Mouse (Mus musculus) heart, adult 18-20 months (tissue): ENCODE results near the gene Acap2. TPM values are rescaled to one million over a fixed set of nuclear protein-coding genes. Genes with fewer than 3 reads are reported as not detected.

Experiments
- DNase-seq, 2 experiments: peaks; one replicate each; pipeline ENCODE4 v3.0.0; 2021 to 2022; ENCODE audit warnings: mixed read lengths in 1 of 2
- total RNA-seq, 2 experiments: library from RNA; stranded (reverse); gene quantifications; 2 replicates each; pipeline ENCODE4 v1.2.3; 2021

Gene Acap2
- total RNA-seq, 2 experiments from 2014 or later = 16.8 to 18.7 TPM

DNA sequence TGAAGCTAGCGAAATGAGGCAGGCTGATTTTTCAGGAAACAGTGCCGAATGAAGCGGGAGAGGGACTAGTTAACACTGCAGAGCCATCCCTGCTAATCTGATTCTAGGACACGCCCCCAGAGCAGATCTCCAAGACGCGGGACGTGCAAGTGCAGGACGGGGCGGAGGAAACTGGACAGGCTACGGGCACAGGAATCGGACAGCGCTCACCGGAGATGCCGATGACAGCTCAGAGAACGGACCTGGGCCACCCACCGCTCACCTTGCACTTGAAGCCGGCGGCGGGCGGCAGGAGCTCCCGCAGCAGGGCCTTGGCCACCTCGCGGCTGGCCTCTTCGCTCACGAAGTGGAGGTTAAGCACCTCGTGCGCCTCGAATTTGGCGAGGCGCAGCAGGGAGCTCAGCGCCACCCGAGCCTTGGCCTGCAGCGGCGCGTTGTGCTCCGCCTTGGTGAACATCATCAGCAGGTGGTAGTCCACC is 120.4 kb downstream of the Acap2 start:
- peak; percentile 77 to 84 for DNase-seq

DNA sequence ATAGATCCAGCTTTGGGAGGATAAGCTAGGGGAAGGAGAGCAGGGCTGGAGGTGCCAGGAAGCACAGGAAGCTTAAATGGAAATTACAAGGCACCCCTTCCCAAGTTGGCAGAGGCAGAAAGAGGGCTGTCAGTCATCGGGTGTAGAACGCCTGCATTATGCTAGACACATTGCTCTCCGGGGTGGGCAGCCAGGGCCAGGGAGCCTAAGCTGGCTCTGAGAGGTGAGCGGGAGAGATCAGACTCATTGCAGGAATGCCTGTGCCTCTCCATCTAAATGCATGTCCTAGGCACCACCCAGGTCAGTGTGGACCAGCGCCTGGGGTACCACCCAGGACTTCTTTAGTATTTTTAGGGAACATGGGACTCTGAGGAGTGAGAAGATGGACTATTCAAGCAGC is 123.6 kb downstream of the Acap2 start:
- no peak for DNase-seq

DNA sequence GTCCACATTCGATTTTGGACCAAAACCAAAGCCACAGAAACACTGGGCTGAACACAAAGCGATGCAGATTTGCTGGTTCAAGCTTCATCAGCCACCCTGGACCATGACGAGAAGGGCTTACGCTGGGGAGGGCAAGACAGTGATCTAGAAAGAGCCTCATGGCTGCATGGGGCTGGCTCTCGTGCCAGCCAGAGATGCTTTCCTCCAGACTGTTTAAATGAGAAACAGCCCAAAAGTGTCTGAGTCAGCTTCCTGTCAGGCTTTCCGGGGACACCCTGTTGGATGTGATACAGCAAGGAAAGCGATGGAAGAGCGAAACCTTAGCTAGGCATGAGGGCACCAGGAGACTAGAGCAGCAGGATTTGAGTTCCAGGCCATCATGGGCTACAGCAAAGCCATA is 124.6 kb downstream of the Acap2 start:
- no peak for DNase-seq

DNA sequence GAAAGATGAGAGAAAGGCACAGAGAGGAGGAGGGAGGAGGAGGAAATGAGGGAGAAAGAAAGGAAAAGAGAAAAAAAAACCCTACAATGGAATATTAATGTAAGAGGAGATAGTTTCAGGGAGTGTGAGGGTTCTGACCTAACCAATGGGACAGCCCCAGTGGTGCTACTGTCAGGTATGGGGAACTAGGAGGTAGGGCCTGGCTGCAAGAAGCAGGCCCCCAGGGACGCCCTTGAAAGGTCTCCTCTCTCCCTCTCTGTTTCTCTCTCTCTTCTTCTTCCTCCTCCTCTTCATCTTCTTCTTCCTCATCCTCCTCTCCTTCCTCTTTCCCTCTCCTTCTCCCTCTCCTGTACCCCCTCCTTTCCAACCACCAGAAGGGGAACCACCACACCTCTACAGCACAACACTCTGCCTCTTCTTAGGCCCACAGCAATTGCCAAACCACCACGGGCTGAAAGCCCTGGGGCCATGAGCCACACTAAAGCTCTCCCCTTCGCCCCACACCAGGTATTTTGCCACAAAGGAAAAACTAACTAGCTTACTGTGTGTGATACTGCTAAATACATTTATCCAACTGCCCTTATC is 126.6 kb downstream of the Acap2 start:
- DNase-seq = no peak

DNA sequence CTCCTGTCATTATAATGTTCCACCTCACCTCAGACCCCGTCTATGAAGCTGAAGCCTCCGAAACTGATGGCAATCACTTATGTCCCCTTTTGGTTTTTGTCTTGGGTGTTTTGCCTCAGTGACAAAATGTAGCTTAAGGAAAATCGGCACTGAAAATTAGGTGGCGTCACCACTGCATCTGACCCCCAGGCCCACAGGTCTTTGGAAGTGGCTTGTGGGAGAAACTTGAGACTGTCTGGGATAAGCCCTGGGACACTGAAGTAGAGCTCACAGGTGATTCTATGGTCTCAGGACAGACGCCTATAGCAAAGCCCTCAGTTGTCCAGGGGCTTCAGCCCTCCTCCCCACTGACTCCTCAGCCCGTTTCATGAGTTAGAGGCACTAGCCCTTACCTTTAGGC is 129.3 kb downstream of the Acap2 start:
- no peak for DNase-seq

DNA sequence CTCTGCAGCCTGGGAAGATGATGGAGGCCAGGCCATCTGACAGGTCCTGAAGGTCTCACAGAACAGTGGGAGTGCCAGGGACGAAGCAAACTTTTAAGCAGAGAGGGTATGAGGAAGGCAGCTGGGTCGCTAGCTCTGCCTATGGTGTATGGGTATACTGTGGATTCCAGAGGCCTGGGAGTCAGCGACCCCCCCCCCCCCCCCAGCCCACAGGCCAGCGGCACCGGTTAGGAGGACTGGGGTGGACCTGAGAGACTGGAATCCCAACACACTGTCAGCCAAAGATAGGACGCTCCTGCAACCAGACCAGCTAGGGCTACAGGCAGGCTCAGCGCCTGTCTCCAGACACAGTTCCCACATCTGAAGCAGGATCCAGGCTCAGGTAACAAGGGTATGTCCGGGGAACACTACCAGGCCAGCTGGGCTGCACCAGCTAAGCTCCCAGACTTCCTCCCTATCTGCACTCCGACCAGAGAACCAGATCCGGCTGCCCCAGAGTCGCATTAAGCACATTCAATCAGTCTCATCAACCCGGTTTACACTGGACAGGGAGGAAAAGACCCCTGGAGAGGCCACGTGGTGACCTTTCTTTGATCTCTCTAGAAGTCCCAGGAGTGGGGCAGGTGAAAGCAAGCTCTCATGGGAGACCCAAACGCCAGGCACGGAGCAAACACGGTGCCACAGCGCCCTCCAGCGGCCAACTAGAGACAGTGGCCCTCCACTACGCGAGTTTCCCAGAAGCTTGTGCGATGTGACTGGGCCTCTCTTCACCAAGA is 130.5 kb downstream of the Acap2 start:
- peak; percentile 83 to 95 for DNase-seq

DNA sequence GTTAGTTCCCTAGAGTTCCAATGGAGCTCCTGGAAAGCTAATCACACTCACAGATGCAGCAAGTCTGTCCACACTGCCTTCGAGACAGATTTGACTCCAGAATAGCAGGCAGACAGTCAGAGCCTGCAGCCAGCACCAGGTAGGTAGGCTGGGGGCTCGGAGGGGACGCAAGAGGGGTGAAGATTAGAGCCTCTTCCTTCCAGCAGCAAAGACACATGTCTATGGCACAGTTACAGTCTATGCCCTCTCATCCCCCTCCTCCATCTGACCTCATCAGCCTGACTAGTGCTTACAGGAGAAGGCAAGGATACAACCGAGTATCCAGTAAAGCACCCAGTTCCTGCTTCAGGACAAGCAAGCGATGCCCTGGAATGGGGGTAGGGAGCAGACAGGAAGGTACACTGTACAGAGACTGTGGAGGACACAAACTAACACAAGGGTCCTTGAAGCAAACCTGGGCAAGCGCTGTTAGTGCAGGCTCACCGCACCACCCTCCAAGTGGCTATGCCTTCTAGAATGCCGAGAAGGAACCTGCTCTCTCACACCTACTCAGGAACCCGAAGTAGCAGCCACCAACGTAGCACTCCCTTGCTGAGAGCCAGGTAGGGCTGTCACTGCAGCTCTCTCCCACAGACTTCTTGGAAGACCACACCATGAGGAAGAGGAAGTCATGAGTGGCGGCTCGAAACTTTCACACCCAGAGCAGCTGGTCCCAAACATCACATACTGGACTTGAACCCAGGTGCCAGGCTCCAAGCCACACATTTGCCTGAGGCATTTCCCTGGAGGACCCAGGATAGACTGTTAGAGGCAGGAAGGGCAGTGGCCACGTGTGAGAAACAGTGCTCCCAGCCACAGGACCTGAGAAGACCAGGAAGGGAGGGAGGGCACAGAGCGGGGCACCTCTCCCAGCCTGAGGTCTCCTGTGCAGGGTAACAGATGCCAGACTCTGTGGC is 131.6 kb downstream of the Acap2 start:
- DNase-seq = no peak

DNA sequence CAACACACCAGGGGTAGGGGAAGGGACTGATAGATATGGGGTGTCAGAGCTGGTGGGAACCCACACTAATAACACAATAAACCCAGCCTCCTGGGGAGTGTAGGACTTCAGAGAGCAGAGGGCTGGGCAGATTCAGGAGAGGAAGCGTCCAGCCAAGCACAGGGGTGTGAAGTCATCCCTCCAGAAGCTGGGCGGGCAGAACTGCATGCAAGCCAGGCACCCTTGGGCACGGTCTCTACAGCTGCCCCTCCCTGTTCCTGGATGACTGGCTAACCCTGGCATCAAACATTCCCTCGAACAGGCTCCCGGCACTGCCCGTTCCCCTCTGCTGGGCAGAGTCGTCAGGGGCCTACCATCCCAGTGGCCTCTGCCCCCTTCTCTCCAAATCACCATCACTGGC is 132.8 kb downstream of the Acap2 start:
- DNase-seq = peak in 1 of 2 experiments; percentile 65

DNA sequence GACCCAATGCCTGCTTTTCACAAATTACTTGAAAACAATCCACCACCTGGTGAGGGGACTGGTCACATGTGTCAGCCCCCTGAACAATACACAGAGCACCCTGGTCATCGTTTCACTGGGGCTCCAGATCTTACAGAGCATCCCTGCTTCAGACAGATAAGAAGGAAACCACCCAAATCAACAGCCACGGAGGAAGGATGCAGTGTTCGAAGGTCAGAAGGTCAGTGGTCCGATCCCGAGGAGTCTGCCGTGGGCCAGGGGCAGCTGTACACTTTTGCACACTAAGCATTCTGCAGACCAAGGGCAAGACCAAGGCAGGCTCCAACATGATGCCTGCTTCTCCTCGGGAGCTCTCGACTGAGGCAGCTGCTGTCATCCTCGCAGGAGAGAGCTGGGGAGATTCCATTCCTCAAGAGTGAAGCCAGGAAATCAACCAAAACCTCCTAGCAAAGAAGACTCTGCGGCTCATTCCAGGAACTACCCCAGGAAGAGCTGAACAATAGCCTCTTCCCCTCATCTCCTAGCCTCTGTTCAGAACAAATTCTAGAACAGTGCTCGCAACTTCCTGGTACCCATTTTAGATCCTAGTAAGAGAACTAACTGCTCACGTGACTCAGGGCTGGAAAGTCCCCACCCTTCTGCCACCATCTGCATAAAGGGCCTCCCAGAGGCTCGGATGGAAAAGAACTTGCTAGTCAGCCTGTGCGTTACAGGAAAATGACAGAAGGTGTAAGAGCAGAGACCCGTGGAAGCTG is 134.5 kb downstream of the Acap2 start:
- DNase-seq = peak; percentile 59 to 88

DNA sequence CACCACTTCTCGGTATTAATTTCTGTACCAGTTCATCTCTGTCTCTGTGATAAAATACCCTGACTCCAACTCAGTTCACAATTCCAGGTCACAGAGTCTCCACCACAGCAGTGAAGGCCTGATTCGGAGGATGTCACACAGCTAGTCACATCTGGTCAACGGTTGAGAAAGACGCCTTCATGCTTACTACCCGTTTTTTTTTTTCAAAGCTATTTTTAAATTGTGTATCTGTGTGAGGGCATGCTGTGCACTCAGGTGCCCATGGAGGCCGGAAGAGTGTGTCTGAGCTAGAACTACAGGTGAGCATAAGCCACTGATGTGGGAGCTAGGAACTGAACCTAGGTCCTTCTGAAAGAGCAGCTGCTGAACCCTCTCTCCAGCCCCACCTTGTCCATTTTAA is 136.3 kb downstream of the Acap2 start:
- no peak for DNase-seq

DNA sequence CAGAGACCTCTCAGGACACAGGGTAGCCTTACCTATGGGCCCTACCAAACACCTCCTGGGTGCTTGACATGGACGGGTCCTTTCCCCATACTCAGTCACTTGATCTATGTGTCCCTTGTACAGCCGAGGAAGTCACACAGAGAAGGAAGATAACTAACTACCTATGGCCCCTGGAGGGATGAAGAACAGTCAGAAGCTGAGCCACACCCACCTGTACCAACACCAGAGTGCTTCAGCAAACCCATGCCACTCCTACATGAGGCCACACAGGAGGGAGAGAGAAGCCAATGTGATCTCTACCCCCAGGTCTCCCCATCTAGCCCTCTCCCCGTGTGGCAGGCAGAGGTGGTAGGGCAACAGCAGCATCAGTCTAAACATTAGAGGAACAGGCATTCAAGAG is 138.1 kb downstream of the Acap2 start:
- no peak for DNase-seq

DNA sequence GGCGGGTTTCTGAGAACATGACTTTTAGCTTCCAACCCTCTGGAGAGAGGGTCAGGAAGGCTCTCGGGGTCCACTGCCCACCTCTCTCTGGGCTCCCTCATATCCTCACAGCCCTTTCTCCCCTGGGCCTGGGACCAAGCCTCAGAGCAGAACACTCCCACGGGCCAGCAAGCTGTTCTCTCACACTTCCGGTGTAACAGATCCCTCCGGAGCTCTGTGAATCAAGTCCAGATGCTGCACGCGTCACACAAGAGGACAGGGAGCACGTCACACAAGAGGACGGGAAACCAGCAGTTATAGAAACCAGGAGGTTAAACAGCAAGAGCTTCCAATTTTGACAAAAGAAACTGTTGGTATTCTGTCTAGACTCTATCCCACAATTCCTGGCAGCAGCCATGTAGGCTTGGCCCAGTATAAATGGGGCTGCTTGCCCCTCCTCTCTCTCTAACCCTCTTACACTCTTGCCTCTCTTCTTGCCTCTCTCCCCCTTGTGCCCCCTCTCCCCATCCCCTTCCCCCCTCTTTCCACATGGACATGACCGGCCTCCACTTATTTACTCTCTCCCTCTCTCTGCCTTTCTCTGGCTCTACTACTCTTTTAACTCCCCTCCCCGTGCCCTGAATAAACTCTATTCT is 139.7 kb downstream of the Acap2 start:
- peak; percentile 66 to 79 for DNase-seq

DNA sequence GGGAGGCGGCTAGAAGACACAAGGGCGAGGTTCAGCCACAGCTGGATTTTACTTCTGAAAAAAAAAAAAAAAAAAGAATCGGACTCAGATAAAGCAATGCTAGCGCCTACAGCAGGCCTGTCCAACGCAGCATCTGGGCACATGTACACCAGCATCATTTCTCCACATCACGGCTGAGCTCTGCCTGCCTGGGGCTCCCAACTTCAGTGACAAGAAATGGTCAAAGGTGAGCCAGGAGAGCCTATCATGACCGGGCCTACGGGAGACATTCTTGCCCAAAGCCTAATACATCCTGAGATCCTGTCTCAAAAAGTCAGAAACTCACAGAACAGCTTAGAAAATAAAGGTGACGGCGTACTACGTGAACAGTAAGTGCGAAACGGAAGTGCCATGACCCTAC is 140.3 kb downstream of the Acap2 start:
- DNase-seq = no peak

DNA sequence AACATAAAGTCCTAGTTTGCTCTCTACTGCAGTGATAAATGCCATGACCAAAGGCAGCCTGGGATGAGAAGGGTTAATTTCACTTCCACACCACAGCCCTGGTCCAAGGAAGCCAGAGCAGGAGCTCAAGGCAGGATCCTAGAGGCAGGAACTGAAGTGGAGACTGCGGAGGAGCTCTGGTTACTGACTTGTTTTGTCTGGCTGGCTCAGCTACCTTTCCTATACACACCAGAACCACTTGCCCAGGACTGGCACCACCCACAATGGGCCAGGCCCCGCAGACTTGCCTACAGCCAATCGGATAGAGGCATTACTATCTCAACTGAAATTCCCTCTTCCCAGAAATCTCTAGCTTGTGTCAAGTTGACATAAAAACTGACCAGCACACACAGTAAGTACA is 140.8 kb downstream of the Acap2 start:
- no peak for DNase-seq

DNA sequence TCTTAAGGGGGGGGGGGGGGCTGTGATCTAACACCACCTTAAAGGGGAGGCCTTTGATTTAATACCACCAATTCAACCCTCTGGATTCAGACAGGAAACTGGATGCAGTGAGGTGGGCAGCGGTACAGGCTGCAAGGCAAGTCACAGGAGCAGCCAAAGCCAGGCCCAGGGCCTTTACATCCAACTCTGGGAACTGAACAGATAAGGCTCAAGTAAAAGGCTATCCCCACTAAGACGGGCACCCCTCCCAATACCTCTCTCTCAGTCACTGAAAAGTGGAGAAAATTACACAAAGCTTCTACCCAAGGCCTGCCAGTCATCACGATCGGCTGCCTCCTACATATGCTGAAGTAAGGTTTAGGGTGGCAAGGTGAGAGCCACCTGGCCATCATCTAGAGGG is 141.3 kb downstream of the Acap2 start:
- DNase-seq = no peak

DNA sequence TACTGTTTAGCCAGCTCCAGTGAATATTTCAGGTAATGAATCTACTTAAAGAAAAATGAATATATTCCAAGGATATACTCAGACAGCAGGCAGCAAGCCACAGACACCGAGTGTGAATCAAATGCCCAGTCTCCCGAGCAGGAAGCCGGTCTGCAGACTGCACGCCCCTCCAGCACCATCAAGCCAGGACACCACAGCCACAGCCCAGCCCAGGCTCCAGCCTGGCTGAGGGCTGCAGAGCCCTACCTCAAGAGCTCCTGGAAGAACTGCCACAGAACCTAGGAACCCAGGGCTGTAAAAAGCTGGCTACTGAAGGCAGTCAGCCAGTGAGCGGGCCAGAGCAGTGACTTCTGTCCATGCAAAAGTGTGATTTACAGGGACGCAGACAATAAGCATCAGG is 148.2 kb downstream of the Acap2 start:
- DNase-seq = no peak

DNA sequence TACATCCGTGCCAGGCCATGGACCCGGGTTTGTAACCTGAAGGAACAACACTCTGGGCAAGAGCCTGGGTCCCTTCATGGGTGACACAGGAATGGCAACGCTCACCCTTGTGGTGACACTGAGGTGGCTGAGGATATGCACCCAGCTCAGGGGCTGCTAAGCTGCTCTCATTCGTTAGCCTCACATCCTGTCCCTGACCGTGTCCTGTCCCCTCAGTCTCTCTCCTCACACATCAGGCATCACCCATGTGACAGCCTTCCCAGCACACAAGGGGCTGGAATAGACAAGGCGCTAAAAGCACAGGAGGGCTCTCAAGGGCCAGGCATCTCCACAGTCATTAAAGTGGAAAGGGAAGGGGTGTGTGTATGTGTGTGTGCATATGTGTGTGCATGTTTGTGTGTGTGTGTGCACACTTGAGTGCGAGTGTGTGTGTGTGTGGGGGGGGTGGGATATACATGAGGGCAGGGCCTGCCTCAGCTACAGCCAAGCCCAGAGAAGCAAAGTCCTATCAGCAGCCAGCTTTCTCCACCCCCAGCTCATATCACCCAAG is 148.8 kb downstream of the Acap2 start:
- no peak for DNase-seq

DNA sequence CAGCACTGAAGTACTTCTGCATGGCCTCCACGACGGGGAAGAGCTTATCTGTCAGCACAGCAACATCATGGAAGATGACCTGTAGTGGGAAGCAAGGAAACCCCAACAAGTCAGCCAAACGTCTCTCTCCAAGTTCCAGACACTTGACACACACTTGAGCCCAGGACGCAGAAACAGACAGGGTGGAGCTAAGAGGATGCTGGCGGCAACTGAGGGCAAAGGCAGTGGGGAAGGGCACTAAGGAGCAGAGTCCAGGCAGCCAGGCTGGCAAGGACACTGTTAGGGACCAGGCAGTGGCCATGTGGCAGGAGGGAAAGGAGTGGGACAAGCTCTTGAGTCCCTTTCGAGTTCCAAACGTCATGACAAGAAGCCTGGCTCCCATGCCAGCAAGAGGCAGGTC is 150.3 kb downstream of the Acap2 start:
- DNase-seq = no peak

DNA sequence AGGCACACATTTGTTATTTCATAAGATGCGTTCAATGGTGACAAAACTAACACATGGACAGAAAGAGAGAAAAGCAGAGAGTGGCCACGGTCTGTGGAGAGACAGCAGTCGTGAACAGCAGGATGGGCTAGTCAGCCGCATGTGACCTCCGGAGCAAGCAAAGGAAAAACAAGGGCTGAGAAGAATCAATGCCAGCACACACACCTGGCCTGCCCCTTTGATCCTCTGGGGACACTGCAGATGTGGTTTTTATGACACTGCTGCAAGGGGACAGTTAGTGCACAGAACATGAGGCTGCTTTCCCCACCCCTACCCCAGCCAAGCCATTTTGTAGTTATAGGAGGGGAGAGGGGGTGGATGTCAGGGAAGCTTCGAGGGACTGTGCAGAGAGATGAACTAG is 152.9 kb downstream of the Acap2 start:
- DNase-seq = no peak

DNA sequence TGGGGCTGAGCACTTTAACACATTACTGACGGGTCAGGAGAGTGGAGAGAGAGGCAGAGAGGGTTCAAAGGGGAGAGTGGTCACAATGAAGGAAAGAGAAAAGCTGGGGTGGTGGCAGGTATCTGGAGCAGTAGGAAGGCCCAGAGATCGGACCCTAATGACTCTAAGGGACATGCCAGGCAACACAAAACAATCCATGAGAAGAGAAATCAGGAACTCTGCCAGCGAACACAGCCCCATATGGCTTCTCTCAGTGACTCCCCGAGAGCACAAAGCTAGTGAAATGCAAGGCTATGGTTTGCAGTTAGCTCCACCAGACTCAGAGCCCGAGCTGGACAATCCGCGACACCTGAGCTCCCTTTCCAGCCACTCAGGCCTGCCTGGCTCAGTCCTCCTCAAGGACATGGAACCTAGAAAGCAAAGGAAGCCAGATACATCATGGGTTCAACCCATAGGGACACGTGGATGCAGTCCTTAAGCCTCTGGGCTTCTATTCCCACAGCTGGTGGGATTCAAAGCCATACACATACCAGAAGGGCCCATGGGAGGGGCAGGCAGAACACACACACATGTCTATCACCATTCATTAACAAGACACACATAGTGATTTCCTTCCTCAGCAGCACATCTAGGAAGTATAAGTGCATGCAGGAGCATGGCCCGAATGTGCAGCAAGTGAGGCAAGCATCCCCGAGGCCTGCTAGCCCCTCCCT is 153.7 kb downstream of the Acap2 start:
- DNase-seq = no peak
